Mouse (Mus musculus) thymus, postnatal 36 days (tissue): Measurements from ENCODE around the gene Ctbp2.

Source experiments
- DNase-seq, 2 experiments: peaks; one replicate each; pipeline ENCODE4 v3.0.0; 2022; ENCODE audit warnings: mixed read lengths in 2 of 2

The Ctbp2 gene

DNA sequence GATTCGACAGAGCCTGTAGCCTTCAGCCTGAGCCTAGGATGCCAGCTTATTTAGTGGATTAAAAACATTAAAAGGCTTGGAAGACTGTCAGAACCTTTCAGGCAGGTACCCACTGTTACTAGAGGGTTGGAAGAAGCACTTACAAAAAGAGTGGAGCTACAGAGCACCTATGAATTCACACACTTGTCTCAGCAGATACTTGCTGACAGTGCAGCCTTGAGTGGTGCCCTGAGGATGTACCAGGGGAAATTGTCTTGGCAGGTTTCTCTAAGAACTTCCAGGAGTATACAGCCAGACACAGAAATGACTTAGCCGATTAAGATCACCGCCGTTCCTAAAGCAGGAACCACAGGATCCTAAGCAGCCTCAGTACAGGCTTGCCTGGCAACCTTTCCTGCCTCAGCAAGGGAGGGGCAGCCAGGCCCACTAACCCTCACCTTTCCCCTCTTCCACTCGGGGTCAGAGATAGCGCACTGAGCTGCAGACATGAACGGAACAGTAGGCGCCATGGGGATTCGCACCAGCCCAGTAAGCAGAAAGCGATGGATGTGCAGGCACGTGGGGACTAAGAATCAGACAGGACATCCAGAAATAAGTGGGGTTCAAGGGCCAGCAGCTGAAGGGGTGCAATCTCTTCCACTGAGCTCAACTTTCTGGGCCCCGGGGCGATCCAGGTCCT is 40.1 kb downstream of the Ctbp2 start:
- DNase-seq: no peak

GRCm38 (mm10) chr7:133078929-133079328 is 45.2 kb downstream of the Ctbp2 start:
- no peak for DNase-seq

- no peak for DNase-seq
Measured at GRCm38 (mm10) chr7:133074462-133075133, 49.6 kb downstream of the Ctbp2 start.

DNA sequence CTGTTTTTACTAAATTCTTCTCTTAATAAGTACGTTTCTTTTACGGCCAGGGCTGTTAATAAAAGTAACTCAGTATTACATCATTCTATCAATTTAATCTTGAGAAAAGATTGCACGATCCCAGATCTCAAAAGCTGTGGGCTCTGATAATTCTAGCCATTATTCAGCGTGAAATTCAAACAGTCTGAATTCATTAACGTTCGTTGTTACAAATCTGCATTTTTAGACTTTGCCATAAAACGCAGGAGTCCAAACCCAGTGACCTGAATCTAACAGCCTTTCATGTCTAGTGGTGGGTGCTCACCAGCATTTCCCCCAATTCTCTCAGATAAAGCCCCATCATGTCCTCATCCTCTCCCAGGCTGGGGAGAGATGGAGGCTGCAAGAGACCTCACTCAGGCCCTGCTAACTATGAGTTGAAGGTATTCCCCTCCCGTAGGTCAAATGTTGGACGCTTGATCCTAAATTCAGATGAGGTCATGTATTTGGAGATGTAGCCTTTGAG is 51.0 kb downstream of the Ctbp2 start:
- no peak for DNase-seq

DNA sequence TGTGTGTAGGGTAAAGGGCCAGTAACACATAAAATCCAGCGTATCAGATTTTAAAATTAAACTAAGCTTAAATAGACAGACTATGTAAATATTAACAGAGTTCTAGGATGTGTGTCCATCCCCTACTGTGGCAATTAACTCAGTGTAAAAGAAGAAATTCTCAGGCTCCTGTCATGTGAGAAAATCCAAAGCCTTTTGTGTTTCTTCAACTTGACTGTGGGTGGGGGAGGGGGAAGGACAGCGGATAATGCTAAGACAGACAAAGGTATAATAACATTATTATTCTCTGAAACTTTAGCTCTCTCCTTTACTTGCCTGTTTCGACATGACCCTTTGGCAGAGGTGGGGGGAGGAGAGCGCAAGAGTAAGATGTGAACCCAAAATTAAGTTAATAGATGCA is 51.6 kb downstream of the Ctbp2 start:
- no peak for DNase-seq

DNA sequence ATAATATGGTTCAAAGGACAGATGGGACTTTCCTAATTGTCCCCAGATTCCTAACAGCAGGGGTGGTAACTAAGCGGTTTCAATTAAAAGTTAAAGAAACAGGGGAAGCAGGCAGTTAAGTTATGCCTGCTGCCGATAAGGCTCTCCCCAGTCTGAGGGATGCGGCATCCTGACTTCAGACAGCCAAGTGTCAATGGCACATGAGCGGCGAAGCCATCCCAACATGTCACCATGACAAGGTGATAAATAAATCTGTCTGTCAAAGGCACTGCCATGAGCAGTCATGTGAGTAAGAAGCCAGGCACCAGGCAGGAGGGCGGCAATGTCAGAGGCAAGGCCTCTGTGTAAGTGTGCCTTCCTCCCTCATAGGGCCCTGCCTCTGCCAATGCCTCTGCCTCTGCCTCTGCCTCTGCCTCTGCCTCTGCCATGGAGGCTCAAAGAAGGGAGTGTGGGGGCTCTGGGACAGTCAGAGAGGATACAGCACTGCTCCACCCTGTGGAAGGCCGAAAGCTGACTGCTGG is 56.8 kb downstream of the Ctbp2 start:
- DNase-seq: no peak

DNA sequence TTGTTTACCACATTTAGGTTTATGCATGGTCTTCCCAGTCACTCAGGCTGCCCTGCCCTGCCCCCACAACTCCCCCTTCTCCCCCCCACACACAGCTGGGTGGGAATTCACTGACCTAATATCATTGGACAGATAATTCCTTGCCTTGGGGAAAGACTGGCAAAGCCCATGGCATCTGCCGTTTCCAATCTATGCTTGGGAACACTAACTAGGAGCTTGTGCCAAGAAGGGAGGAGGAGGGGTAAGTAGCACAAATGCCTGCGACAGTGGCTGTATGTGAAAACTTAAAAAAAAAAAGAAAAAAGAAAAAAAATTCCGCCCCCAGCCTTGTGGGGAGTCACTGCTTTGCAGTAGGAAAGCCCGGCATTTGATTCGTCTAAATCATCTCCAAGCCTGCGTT is 57.4 kb downstream of the Ctbp2 start:
- no peak for DNase-seq

DNA sequence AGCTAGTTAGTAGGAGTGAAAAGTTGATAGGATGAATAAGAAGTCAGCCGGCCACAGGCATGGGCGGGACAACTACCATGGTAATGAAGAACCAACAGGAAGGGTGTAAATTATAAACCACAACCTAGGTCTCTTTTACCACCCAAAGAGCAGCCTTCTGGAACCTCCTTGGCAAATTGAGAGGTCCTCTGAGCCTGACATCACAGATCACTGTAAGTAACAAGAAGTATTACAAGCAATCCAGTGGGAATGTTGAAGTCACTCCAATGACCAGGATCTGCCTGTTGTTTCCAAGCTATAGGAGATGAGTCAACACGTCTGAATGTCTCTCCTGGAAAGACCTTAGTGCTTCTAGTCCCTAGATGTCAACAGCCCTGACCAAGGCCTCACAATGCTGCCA is 62.1 kb downstream of the Ctbp2 start:
- DNase-seq: no peak

DNA sequence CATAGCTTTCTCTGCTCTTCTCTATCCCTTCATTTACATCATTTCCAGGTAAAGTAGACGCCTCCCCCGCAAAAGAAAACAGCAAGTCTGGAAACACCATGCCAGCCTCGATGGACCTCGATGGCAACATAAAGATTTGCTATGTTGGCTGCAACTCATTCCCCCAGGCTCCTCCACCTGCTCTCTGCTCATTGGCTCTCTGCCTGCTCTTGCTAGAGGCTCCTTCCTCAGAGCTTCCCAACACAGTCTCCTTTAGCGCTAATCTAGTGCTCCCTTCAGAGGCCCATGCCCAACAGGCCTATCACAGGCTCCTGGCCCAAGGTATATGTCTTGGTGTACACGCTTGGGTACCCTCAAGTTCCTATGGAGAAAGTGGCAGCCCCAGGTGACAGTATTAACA is 64.0 kb downstream of the Ctbp2 start:
- DNase-seq: no peak

- DNase-seq: no peak
Measured at GRCm38 (mm10) chr7:133059517-133060104, 64.5 kb downstream of the Ctbp2 start.

DNA sequence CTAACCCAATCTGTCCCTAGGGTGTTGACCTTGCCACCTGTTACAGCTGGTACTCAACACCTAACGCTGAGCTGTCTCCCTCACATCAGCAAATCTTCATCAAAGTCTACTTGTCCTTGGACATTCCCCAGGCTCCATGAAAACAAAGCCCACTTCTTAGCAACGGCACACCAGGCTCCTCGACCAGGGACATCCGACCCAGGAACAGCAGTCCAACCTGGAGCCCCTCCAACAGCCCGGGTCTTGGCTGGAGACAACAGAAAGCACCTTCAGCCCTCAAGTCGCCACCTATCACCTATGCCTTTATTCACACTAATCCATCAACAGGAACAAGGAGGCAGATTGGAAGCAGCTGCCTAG is 65.0 kb downstream of the Ctbp2 start:
- DNase-seq: no peak

DNA sequence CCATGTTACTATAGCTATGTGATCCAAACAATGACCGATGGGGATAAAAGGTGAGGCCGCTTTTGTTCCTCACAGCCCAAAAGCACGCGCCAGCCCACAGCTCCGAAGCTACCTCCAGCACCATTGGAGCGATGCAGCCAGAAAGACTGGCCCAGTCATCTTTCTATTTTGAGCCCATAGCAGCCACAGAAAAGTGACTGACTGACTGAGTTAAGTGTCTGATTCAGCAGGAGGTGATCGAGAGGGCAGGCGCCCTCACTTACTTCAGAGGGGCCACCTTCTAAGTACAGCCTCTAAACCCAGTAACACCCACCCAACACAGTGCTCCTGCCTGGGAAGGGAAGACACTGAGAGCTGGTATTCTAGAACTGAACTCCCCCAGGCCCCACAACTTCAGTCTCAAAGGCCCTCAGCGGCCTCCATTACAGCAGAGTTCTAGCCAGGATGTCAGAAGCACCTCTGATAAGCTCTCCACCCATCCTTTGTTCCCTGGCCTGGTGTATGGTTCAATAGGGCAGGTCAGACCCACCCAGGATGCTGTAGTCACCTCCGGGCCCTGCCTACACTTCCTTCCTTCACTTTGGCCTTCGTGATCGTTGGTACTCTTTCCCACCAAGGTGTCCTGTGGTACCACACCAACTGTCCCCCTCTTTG is 65.5 kb downstream of the Ctbp2 start:
- no peak for DNase-seq

DNA sequence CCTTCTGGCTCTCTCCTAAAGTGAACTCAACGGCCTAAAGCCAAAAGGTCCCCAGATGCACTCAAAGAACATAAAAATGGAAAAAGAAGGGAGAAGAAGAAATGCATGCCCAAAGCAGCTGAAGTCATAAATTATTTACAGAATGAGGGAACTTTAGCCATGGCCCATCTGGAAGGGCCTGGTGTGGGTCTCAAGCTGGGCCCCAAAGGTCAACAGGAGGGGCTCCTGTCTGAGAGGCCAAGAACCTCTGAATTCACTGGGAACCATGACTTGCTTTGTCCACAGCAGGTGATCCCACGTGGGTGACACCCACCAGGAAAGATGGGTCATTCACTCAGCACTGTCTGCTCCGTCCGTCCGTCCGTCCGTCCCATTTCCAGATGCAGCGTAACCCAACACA is 67.2 kb downstream of the Ctbp2 start:
- no peak for DNase-seq

- no peak for DNase-seq
Measured at GRCm38 (mm10) chr7:133054486-133054885, 69.7 kb downstream of the Ctbp2 start.

GRCm38 (mm10) chr7:133053757-133054156 is 70.4 kb downstream of the Ctbp2 start:
- no peak for DNase-seq

GRCm38 (mm10) chr7:133052819-133053218 is 71.3 kb downstream of the Ctbp2 start:
- no peak for DNase-seq

GRCm38 (mm10) chr7:133050681-133051080 is 73.5 kb downstream of the Ctbp2 start:
- DNase-seq: no peak

GRCm38 (mm10) chr7:133048085-133048630 is 76.0 kb downstream of the Ctbp2 start:
- DNase-seq: no peak

GRCm38 (mm10) chr7:133047287-133047686 is 76.9 kb downstream of the Ctbp2 start:
- DNase-seq: no peak

DNA sequence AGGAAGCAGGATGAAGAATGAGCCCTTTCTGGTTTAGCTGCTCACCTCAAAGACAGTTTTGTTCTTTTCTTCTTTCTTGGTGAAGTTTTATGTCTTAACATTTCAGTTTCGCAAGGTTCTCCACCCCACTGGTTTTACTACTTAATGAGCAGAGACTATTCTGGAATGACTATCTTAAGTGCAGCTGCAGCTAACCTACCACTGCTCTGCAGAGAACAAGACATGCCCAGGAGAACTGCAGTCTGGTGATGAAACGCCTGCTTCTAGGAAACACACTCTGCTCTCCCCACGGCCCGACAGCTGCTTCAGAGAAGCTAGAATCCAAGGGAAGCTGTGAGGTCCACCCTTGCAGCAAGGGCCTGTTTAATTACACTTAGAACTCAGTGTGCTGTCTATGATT is 79.4 kb downstream of the Ctbp2 start:
- DNase-seq: no peak

DNA sequence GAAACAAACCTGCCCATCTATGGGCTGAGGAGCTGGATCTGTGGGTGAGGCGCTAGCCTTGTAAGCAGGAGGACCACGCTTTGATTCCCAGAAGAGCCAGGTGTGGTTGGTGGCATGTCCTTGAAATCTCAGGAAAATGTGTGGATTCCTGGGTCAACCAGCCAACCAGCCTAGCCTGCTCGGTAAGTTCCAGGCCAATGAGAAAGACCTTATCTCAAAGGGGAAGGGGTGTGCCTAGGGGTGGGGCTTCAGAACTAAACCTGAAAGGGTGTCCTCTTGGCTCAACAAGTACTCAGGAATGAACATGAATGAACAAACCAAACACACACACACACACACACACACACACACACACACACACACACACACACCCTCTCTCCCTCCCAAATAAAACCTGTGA is 82.4 kb downstream of the Ctbp2 start:
- DNase-seq: no peak

GRCm38 (mm10) chr7:133040688-133041345 is 83.3 kb downstream of the Ctbp2 start:
- no peak for DNase-seq
